Mouse (Mus musculus) kidney, embryonic 15.5 days (tissue): Measurements from ENCODE around the gene Olfr1423. TPM values are rescaled to one million over a fixed set of nuclear protein-coding genes. Genes with fewer than 3 reads are reported as not detected.

ENCODE experiments used
- polyA plus RNA-seq: library from polyadenylated mRNA; unstranded; fragments of >200 nt; fragmentation: Nextera tagmentation; extraction: Ambion mirVana; gene quantifications from 2 replicates; pipeline ENCODE4 v1.2.1, GENCODE M21; 2015

Gene Olfr1423
- polyA plus RNA-seq, 1 experiment from 2014 or later: not detected

Other genes starting within 250 kb of the Olfr1423 start
- 20.4 TPM in 2 replicates for gene Stx3, start 221.9 kb downstream of the Olfr1423 start, polyA plus RNA-seq
- not detected in 2 replicates for gene Olfr1417, start 202.1 kb downstream of the Olfr1423 start, polyA plus RNA-seq
- gene Olfr1418, start 180.3 kb downstream of the Olfr1423 start, polyA plus RNA-seq: not detected in 2 replicates
- gene Olfr1419, start 166.2 kb downstream of the Olfr1423 start, polyA plus RNA-seq: not detected in 2 replicates
- 0.16 TPM in 1 of 2 replicates, not detected in the other for gene Olfr1420, start 154.8 kb downstream of the Olfr1423 start, polyA plus RNA-seq
- gene Patl1, start 128.9 kb downstream of the Olfr1423 start, polyA plus RNA-seq: 19.3 and 20.1 TPM in 2 replicates
- 3.9 and 4.2 TPM in 2 replicates for gene Osbp, start 75.4 kb downstream of the Olfr1423 start, polyA plus RNA-seq
- gene Olfr1424, start 21.4 kb upstream of the Olfr1423 start, polyA plus RNA-seq: not detected in 2 replicates
- not detected in 2 replicates for gene Olfr1425, start 36.4 kb upstream of the Olfr1423 start, polyA plus RNA-seq
- not detected in 2 replicates for gene Olfr1426, start 50.7 kb upstream of the Olfr1423 start, polyA plus RNA-seq
- gene Olfr1427, start 62.0 kb upstream of the Olfr1423 start, polyA plus RNA-seq: not detected in 2 replicates
- not detected in 2 replicates for gene Olfr1428, start 74.6 kb upstream of the Olfr1423 start, polyA plus RNA-seq
- gene Olfr76, start 81.9 kb upstream of the Olfr1423 start, polyA plus RNA-seq: not detected in 2 replicates
- not detected in 2 replicates for gene Olfr1555-ps1, start 128.8 kb upstream of the Olfr1423 start, polyA plus RNA-seq
- not detected in 2 replicates for gene Olfr1431, start 159.3 kb upstream of the Olfr1423 start, polyA plus RNA-seq
- gene Olfr1432, start 191.3 kb upstream of the Olfr1423 start, polyA plus RNA-seq: not detected in 2 replicates
- not detected in 2 replicates for gene Olfr262, start 200.3 kb upstream of the Olfr1423 start, polyA plus RNA-seq
- not detected in 2 replicates for gene Olfr235, start 219.7 kb upstream of the Olfr1423 start, polyA plus RNA-seq
- not detected in 2 replicates for gene Olfr1434, start 238.5 kb upstream of the Olfr1423 start, polyA plus RNA-seq